Mouse (Mus musculus): ENCODE data around the gene Robo1. TPM values are rescaled to one million over a fixed set of nuclear protein-coding genes. Genes with fewer than 3 reads are reported as not detected.

Robo1 gene
- polyA plus RNA-seq, 1 experiment = 2.2 TPM

DNA sequence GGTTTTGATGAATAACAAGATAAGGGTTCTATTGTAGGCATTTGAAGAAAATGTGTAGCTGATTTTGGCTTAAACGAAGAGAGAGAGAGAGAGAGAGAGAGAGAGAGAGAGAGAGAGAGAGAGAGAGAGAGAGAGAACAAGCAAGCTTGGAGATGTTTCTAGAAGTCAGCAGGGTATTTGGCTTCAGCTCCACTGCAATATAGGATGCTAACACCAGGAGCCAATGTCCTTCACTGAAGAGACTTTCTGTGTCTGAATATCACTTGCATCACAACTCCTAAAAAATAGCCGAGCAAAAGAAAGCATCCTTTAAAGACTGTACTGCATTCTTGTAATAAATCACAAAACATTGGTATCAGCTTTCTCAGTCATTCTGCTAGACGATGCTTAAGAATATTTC, 503.8 kb downstream of the Robo1 start:
- H3K4me3 ChIP-seq (ENCODE audit: insufficient read depth, low read depth, low read length) = no peak overlapping the region
- H3K27me3 ChIP-seq (replicated peaks; ENCODE audit: control insufficient read depth, insufficient read depth, low read length) = no peaks in the 10 kb centered on the region
- H3K4me1 ChIP-seq (ENCODE audit: control insufficient read depth, insufficient read depth, low read length) = peaks cover 3% of the 10 kb centered on the region; the same call in 1 of the 2 replicates
- no peak for TF ChIP-seq CTCF (conservative IDR thresholded peaks at IDR 0.05; ENCODE audit: insufficient read depth, insufficient read length, low read depth, low read length)
- TF ChIP-seq POLR2A (IDR thresholded peaks at IDR 0.05; ENCODE audit: low read depth, low read length) = no peak
- no peak overlapping the region for H3K27ac ChIP-seq (ENCODE audit: insufficient read depth, low read depth, low read length)
- no peak for DNase-seq
- 39% methylated on average over 3 of the region's 3 CpGs for WGBS
- no peaks in the 10 kb centered on the region for H3K36me3 ChIP-seq (ENCODE audit: control insufficient read depth, insufficient read depth, low read length)

DNA sequence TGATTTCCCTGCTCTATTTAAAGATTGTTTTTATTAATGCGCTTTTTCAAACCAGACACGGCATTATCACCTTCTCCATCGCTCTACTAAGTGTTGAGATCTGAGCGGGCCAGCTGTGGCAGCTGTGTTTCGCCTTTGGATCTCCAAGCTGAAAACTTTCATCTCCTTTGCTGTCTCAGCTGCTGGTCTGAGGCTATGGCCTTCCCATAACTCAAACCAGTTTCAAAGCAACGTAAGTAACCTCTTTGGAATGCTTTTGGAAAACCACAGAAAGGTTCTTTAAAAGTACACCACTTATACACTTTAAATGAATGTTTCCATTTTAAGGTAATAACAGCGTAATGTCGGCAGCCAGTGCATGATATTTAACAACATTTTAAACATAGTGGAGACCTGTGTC, 520.3 kb downstream of the Robo1 start:
- no peaks in the 10 kb centered on the region for H3K4me1 ChIP-seq (ENCODE audit: control insufficient read depth, insufficient read depth, low read length)
- TF ChIP-seq CTCF (conservative IDR thresholded peaks at IDR 0.05; ENCODE audit: insufficient read depth, insufficient read length, low read depth, low read length) = no peak
- no peak for TF ChIP-seq POLR2A (IDR thresholded peaks at IDR 0.05; ENCODE audit: low read depth, low read length)
- no peak overlapping the region for H3K27ac ChIP-seq (ENCODE audit: insufficient read depth, low read depth, low read length)
- no peak for DNase-seq
- no peak overlapping the region for H3K4me3 ChIP-seq (ENCODE audit: insufficient read depth, low read depth, low read length)
- H3K36me3 ChIP-seq (ENCODE audit: control insufficient read depth, insufficient read depth, low read length) = no peaks in the 10 kb centered on the region
- no peaks in the 10 kb centered on the region for H3K27me3 ChIP-seq (replicated peaks; ENCODE audit: control insufficient read depth, insufficient read depth, low read length)
- WGBS = 64% methylated on average over 8 of the region's 8 CpGs

DNA sequence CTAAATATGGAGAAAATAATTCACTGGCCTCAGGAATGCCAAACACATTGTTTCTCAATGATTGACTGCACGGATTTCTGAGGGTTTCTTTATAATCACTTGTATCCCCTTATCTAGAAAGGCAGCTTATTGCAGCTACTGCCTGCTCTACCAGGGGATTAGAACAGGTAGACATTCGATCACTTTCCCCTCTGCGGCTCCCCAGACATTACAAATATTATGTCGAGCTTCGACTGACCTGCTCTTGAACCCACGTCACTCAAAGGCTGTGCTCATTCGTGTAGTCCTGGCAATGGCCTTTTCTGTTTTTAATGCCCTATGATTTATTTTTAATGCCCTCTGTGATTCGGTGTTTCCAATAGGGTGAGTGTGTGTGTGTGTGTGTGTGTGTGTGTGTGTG, 521.4 kb downstream of the Robo1 start:
- no peaks in the 10 kb centered on the region for H3K36me3 ChIP-seq (ENCODE audit: control insufficient read depth, insufficient read depth, low read length)
- H3K27ac ChIP-seq (ENCODE audit: insufficient read depth, low read depth, low read length) = no peak overlapping the region
- no peak overlapping the region for H3K4me3 ChIP-seq (ENCODE audit: insufficient read depth, low read depth, low read length)
- H3K4me1 ChIP-seq (ENCODE audit: control insufficient read depth, insufficient read depth, low read length) = no peaks in the 10 kb centered on the region
- no peak for DNase-seq
- WGBS = 59% methylated on average over 8 of the region's 8 CpGs
- H3K27me3 ChIP-seq (replicated peaks; ENCODE audit: control insufficient read depth, insufficient read depth, low read length) = no peaks in the 10 kb centered on the region
- no peak for TF ChIP-seq POLR2A (IDR thresholded peaks at IDR 0.05; ENCODE audit: low read depth, low read length)
- no peak for TF ChIP-seq CTCF (conservative IDR thresholded peaks at IDR 0.05; ENCODE audit: insufficient read depth, insufficient read length, low read depth, low read length)

DNA sequence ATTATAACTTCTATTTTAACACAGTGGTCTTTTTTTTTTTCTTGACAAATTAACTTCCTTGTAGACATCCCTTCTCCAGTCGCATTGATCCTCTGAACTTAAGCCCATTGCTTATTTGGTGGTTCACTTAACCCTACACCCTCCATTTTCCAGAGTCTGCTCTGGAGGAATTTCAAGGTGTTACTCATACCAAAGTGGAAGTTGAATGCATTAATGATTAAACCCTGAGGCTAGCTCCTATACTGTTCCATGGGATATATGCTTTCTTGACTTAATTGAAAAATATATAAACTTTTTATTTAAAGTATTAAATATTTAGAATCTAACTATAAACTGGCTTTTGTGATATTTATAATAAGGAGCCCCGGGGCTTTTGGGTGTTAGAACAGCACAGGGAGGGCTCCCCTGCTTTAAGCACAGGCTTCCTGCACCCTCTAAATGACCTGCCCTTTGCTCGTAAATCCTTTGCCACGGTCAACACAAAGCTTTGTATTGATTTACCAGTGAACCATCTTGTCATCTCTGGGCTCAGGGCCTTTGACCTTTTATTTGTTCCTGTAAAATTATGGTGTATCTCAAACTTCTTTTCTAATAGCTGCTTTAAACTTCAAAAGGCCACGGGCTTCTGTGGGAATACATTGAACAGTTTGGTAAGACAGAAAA, 522.4 kb downstream of the Robo1 start:
- Histone ChIP-seq H3K36me3 (ENCODE audit: control insufficient read depth, insufficient read depth, low read length) (no peaks in the 10 kb centered on the region), H3K27ac (ENCODE audit: insufficient read depth, low read depth, low read length) (no peak overlapping the region), H3K4me3 (ENCODE audit: insufficient read depth, low read depth, low read length) (no peak overlapping the region), H3K27me3 (replicated peaks; ENCODE audit: control insufficient read depth, insufficient read depth, low read length) (no peaks in the 10 kb centered on the region), H3K4me1 (ENCODE audit: control insufficient read depth, insufficient read depth, low read length) (no peaks in the 10 kb centered on the region)
- WGBS = 36% methylated on average over 5 of the region's 5 CpGs
- DNase-seq = no peak
- TF ChIP-seq CTCF (conservative IDR thresholded peaks at IDR 0.05; ENCODE audit: insufficient read depth, insufficient read length, low read depth, low read length) (no peak), POLR2A (IDR thresholded peaks at IDR 0.05; ENCODE audit: low read depth, low read length) (no peak)

DNA sequence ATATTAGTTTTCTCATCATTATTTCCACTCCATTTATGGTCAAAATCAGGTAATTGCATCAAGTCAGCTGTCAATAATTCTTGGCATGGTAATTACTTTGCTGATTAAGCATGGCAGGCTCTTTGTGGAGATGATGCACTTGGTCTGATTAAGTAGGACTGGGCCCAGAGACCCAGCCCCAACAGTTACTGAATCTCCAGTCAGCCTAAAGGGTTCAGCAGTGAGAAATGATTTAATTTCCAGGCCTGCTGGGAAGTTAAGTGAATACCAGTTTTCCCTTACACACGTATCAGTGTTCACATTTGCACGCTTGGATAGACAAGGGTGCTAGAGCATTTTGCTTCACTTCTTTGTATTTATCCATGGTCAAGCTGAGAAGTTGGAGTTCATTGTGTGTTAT, 526.2 kb downstream of the Robo1 start:
- 75% methylated on average over 2 of the region's 2 CpGs for WGBS
- Histone ChIP-seq H3K36me3 (ENCODE audit: control insufficient read depth, insufficient read depth, low read length) (no peaks in the 10 kb centered on the region), H3K27ac (ENCODE audit: insufficient read depth, low read depth, low read length) (no peak overlapping the region), H3K4me1 (ENCODE audit: control insufficient read depth, insufficient read depth, low read length) (no peaks in the 10 kb centered on the region), H3K27me3 (replicated peaks; ENCODE audit: control insufficient read depth, insufficient read depth, low read length) (no peaks in the 10 kb centered on the region), H3K4me3 (ENCODE audit: insufficient read depth, low read depth, low read length) (no peak overlapping the region)
- DNase-seq = no peak
- TF ChIP-seq POLR2A (IDR thresholded peaks at IDR 0.05; ENCODE audit: low read depth, low read length) = no peak
- TF ChIP-seq CTCF (conservative IDR thresholded peaks at IDR 0.05; ENCODE audit: insufficient read depth, insufficient read length, low read depth, low read length) = no peak

DNA sequence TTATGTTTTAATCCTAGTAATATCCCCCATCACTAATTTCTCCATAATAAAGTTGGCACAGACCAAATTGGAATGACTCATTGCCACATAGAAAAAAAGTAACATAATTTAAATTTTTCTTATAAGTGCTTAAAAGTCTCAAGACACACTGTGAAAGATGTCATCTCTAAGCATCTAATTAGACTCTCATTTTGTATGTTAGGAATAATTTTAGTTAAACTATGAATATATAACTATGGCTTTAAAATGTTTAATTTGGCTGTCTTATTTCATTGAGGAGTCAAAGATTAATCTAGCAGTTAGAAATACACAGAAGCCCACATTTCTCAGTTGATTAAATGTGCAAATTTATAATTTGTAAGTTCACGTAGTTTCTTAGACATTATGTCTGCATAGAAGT, 530.9 kb downstream of the Robo1 start:
- no peak overlapping the region for H3K27ac ChIP-seq (ENCODE audit: insufficient read depth, low read depth, low read length)
- no peak for DNase-seq
- WGBS = 64% methylated on average over 1 of the region's 1 CpGs
- H3K4me1 ChIP-seq (ENCODE audit: control insufficient read depth, insufficient read depth, low read length) = no peaks in the 10 kb centered on the region
- TF ChIP-seq POLR2A (IDR thresholded peaks at IDR 0.05; ENCODE audit: low read depth, low read length) = no peak
- TF ChIP-seq CTCF (conservative IDR thresholded peaks at IDR 0.05; ENCODE audit: insufficient read depth, insufficient read length, low read depth, low read length) = no peak
- no peaks in the 10 kb centered on the region for H3K27me3 ChIP-seq (replicated peaks; ENCODE audit: control insufficient read depth, insufficient read depth, low read length)
- H3K4me3 ChIP-seq (ENCODE audit: insufficient read depth, low read depth, low read length) = no peak overlapping the region
- H3K36me3 ChIP-seq (ENCODE audit: control insufficient read depth, insufficient read depth, low read length) = no peaks in the 10 kb centered on the region

DNA sequence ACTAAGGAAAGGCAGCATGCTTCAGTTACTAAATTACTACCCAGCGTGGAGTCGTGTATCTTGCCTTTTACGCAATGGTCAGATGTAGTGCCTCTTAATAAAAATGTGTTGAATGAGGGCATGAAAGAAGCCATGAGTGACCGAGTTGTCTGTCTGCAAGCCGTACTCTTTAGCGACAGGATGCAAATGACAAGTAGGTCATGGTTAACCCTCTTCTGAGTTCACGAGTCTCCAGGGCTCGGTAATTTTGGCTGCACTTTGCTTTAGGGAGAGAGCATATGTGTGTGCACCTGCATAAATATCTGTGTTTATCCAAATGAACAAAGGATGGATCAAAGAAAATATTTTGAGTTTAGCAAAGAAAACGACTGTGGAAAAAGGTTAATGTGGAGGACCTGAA, 533.0 kb downstream of the Robo1 start:
- Histone ChIP-seq H3K4me1 (ENCODE audit: control insufficient read depth, insufficient read depth, low read length) (no peaks in the 10 kb centered on the region), H3K27ac (ENCODE audit: insufficient read depth, low read depth, low read length) (no peak overlapping the region), H3K27me3 (replicated peaks; ENCODE audit: control insufficient read depth, insufficient read depth, low read length) (no peaks in the 10 kb centered on the region), H3K36me3 (ENCODE audit: control insufficient read depth, insufficient read depth, low read length) (no peaks in the 10 kb centered on the region), H3K4me3 (ENCODE audit: insufficient read depth, low read depth, low read length) (no peak overlapping the region)
- 32% methylated on average over 9 of the region's 9 CpGs for WGBS
- no peak for TF ChIP-seq POLR2A (IDR thresholded peaks at IDR 0.05; ENCODE audit: low read depth, low read length)
- TF ChIP-seq CTCF (conservative IDR thresholded peaks at IDR 0.05; ENCODE audit: insufficient read depth, insufficient read length, low read depth, low read length) = no peak
- DNase-seq = no peak
